In genomic region chr16:36420979-36421378, GRCm38 (mm10) we compare ENCODE assay signal across 28 mouse cellular contexts. TPM values are rescaled to one million over a fixed set of nuclear protein-coding genes. Genes with fewer than 3 reads are reported as not detected.
"Had no signal": no experiment of that assay in that cellular context is flagged by ENCODE, and none has a peak within 500 bp of the region (broad histone marks: within the 10 kb centered on the region; RNA-seq: fewer than 3 reads in every experiment).

No protein-coding gene starts in this region.

RNA-seq across cellular contexts. Expression of gene Stfa2, which starts 12.7 kb away (rescaled TPM):
- total RNA-seq: heart, postnatal 14 days; heart, postnatal 25 days; heart, postnatal 36 days; hematopoietic stem cell, adult 5-6 weeks; hindbrain, postnatal 0 days; layer of hippocampus, adult 18-20 months; layer of hippocampus, adult 2 months; layer of hippocampus, adult 8-10 months; layer of hippocampus, postnatal 14 days; layer of hippocampus, postnatal 25 days; layer of hippocampus, postnatal 36 days; left cerebral cortex, adult 18-20 months; left cerebral cortex, adult 2 months had no signal
- polyA plus RNA-seq: heart, embryonic 10.5 days; heart, embryonic 11.5 days; heart, embryonic 12.5 days; heart, embryonic 13.5 days; heart, embryonic 14.5 days; hindbrain, embryonic 10.5 days; hindbrain, embryonic 11.5 days; hindbrain, embryonic 13.5 days; hindbrain, embryonic 14.5 days; inflammation-experienced regulatory T-cells, adult 6 months; intestine, embryonic 14.5 days; kidney, adult 2 months; kidney, embryonic 14.5 days; large intestine, adult 2 months had no signal

RNA-seq across cellular contexts. Expression of gene Stfa3, which starts 34.2 kb away (rescaled TPM):
- total RNA-seq: heart, postnatal 14 days; heart, postnatal 25 days; heart, postnatal 36 days; hematopoietic stem cell, adult 5-6 weeks; hindbrain, postnatal 0 days; layer of hippocampus, adult 18-20 months; layer of hippocampus, adult 2 months; layer of hippocampus, adult 8-10 months; layer of hippocampus, postnatal 14 days; layer of hippocampus, postnatal 25 days; layer of hippocampus, postnatal 36 days; left cerebral cortex, adult 18-20 months; left cerebral cortex, adult 2 months had no signal
- polyA plus RNA-seq: heart, embryonic 10.5 days; heart, embryonic 11.5 days; heart, embryonic 12.5 days; heart, embryonic 14.5 days; hindbrain, embryonic 10.5 days; hindbrain, embryonic 11.5 days; hindbrain, embryonic 13.5 days; hindbrain, embryonic 14.5 days; hindbrain, postnatal 0 days; inflammation-experienced regulatory T-cells, adult 6 months; intestine, postnatal 0 days; kidney, adult 2 months; kidney, embryonic 14.5 days; large intestine, adult 2 months had no signal

RNA-seq across cellular contexts. Expression of gene BC100530, which starts 53.4 kb away (rescaled TPM):
- total RNA-seq: heart, postnatal 14 days; heart, postnatal 25 days; heart, postnatal 36 days; hindbrain, postnatal 0 days; layer of hippocampus, adult 18-20 months; layer of hippocampus, adult 2 months; layer of hippocampus, adult 8-10 months; layer of hippocampus, postnatal 14 days; layer of hippocampus, postnatal 25 days; layer of hippocampus, postnatal 36 days; left cerebral cortex, adult 18-20 months; left cerebral cortex, adult 2 months had no signal
- polyA plus RNA-seq: hindbrain, embryonic 10.5 days; inflammation-experienced regulatory T-cells, adult 6 months; kidney, adult 2 months; kidney, embryonic 14.5 days; large intestine, adult 2 months had no signal
